Mouse (Mus musculus): ENCODE measurements around the gene Cfap73. TPM values are rescaled to one million over a fixed set of nuclear protein-coding genes. Genes with fewer than 3 reads are reported as not detected.

Gene Cfap73
- polyA plus RNA-seq, 1 experiment = 0.30 TPM

- DNase-seq (ENCODE audit: low read depth) = no peak
Measured at GRCm38 (mm10) chr5:120599625-120600024, 34.4 kb downstream of the Cfap73 start.

GRCm38 (mm10) chr5:120594485-120594884, 39.5 kb downstream of the Cfap73 start:
- DNase-seq (ENCODE audit: low read depth) = no peak
- TF ChIP-seq POLR2A (IDR thresholded peaks at IDR 0.05; ENCODE audit: borderline replicate concordance, extremely low read depth, insufficient read depth, insufficient read length, poor library complexity, severe bottlenecking) = no peak
- TF ChIP-seq CTCF (IDR thresholded peaks at IDR 0.05; ENCODE audit: borderline replicate concordance, extremely low read depth, insufficient read depth, insufficient read length) = no peak

More at GRCm38 (mm10) chr5:120599625-120600024, 34.4 kb downstream of the Cfap73 start:
- no peak for TF ChIP-seq CTCF (IDR thresholded peaks at IDR 0.05; ENCODE audit: borderline replicate concordance, extremely low read depth, insufficient read depth, insufficient read length)
- TF ChIP-seq POLR2A (IDR thresholded peaks at IDR 0.05; ENCODE audit: borderline replicate concordance, extremely low read depth, insufficient read depth, insufficient read length, poor library complexity, severe bottlenecking) = no peak

GRCm38 (mm10) chr5:120592141-120592540, 41.9 kb downstream of the Cfap73 start:
- no peak for DNase-seq (ENCODE audit: low read depth)
- TF ChIP-seq CTCF (IDR thresholded peaks at IDR 0.05; ENCODE audit: borderline replicate concordance, extremely low read depth, insufficient read depth, insufficient read length) (peak; percentile 35; the same call in 1 of the 2 replicates), POLR2A (IDR thresholded peaks at IDR 0.05; ENCODE audit: borderline replicate concordance, extremely low read depth, insufficient read depth, insufficient read length, poor library complexity, severe bottlenecking) (no peak)

GRCm38 (mm10) chr5:120590356-120591010, 43.6 kb downstream of the Cfap73 start:
- DNase-seq (ENCODE audit: low read depth) = no peak
- TF ChIP-seq CTCF (IDR thresholded peaks at IDR 0.05; ENCODE audit: borderline replicate concordance, extremely low read depth, insufficient read depth, insufficient read length) = peak; percentile 46; the same call in 1 of the 2 replicates
- TF ChIP-seq POLR2A (IDR thresholded peaks at IDR 0.05; ENCODE audit: borderline replicate concordance, extremely low read depth, insufficient read depth, insufficient read length, poor library complexity, severe bottlenecking) = no peak

DNA sequence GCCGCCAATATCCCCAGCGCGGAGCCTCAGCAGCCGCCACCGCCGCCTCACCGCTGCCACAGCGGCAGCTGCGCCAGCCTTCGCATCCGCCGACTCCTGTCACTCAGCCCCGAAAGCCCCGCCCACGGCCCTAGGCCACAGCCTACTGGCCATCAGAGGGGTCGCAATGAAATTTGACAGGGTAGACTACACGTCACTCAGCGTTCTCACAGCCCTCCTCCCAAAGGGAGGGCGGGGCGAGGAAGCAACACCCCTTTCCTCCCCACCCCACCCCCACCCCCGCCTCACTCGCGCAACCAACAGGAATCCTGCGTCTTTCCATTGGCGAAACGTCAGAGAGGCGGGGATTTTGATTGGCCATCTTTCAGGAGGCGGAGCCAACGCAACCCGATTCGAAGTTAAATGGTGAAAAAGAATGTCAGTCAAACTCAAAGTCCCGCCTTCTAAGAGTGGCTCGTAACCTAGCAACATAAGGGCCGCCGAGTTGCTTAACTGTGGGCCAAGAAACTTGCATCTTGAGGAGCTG, 45.4 kb downstream of the Cfap73 start, which contains the start of the genes Tpcn1 and Iqcd:
Tpcn1 (minus strand) TSS at position 105 of the 526 bp plus-strand sequence.
Iqcd (plus strand) TSS at position 448 of the 526 bp plus-strand sequence.
- peak; percentile 100 for TF ChIP-seq POLR2A (IDR thresholded peaks at IDR 0.05; ENCODE audit: borderline replicate concordance, extremely low read depth, insufficient read depth, insufficient read length, poor library complexity, severe bottlenecking)
- no peak for TF ChIP-seq CTCF (IDR thresholded peaks at IDR 0.05; ENCODE audit: borderline replicate concordance, extremely low read depth, insufficient read depth, insufficient read length)
- DNase-seq (ENCODE audit: low read depth) = peak; percentile 100

DNA sequence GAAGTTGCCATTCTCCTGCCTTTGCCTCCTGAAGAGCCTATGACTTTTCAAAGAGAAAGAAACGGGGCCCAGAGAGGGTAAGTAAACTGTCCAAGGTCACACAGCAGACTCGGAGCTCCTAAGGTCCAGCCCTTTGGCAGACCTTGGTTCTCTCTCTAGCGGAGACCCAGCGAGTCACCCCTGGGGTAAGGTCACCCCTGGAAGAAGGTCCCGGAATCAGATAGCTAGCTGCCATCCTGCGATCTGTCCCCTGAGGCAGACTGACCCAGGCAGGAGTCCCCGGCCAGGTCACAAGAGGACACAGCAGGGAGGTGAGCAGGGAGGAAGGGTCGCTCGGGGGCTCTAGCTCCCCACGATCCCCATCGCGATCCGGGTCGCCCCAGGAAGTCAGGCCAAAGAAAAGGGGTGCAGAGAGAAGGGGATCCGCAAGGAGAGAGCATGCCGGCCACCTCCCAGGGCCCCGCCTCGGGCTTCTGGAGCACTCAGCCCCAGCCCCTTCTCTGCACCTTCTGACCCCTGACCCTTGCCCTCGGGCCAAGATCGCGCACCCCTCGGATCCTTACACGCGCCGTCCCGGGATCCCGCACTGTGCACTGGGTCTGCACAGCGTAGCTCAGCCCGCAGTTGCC, 46.0 kb downstream of the Cfap73 start:
- TF ChIP-seq POLR2A (IDR thresholded peaks at IDR 0.05; ENCODE audit: borderline replicate concordance, extremely low read depth, insufficient read depth, insufficient read length, poor library complexity, severe bottlenecking) (no peak), CTCF (IDR thresholded peaks at IDR 0.05; ENCODE audit: borderline replicate concordance, extremely low read depth, insufficient read depth, insufficient read length) (no peak)
- DNase-seq (ENCODE audit: low read depth) = no peak

DNA sequence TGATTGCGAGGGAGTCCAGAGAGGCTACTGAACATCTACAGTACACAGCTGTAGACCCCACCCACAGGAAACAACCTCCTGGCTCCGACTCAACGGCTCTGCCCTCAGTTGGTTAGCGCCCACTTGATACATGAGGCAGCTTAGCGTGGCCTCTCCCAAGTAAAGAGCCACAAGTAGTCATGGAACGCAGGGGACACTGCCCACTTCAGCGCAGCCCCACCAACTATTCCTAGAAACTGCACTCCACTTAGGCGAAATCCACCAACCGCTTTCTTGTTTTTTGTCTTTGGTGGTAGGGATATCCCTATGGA, 46.5 kb downstream of the Cfap73 start:
- no peak for DNase-seq (ENCODE audit: low read depth)
- no peak for TF ChIP-seq CTCF (IDR thresholded peaks at IDR 0.05; ENCODE audit: borderline replicate concordance, extremely low read depth, insufficient read depth, insufficient read length)
- TF ChIP-seq POLR2A (IDR thresholded peaks at IDR 0.05; ENCODE audit: borderline replicate concordance, extremely low read depth, insufficient read depth, insufficient read length, poor library complexity, severe bottlenecking) = no peak

DNA sequence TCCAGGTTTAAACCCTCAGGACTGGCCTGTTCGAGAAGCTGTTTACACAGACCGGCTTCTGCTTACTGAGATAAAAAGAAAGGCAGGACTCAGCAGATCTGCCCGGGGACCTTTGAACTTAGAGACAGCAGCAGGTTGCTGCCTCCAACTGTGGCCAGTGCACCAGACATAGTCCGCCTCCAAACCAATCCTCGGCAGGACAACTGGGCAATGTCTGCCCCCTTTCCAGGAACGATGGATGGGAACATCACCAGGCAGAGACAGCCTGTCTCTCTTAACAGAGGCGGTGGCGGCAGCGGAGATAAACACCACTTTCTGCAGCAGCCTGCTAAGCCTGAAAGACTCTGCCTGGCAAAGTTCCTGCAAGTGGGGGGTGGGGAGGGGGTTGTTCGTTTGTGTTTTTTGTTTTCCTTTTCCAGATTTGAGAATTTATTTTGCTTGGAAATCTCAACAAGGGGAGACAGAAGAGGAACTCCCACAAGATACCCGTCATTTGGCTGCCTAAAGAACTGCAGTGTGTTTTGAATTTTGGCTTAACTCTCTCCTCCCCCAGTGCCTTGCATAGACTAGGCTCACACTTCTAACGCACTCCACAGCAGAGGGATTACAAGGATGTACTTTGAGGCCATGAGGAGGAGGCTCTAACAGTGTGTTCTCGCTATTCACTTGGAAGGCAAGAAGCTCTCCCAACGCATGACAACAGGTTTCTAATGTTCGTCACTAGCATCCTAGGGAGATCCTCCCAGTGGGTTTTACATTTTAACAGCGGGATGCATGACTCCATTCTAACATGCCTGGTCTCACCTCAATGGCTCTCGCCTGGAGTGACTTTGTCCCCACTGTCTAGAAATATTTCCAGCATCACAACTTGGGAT, 47.1 kb downstream of the Cfap73 start:
- no peak for TF ChIP-seq POLR2A (IDR thresholded peaks at IDR 0.05; ENCODE audit: borderline replicate concordance, extremely low read depth, insufficient read depth, insufficient read length, poor library complexity, severe bottlenecking)
- no peak for TF ChIP-seq CTCF (IDR thresholded peaks at IDR 0.05; ENCODE audit: borderline replicate concordance, extremely low read depth, insufficient read depth, insufficient read length)
- no peak for DNase-seq (ENCODE audit: low read depth)

GRCm38 (mm10) chr5:120584968-120585367, 49.1 kb downstream of the Cfap73 start:
- TF ChIP-seq POLR2A (IDR thresholded peaks at IDR 0.05; ENCODE audit: borderline replicate concordance, extremely low read depth, insufficient read depth, insufficient read length, poor library complexity, severe bottlenecking) = no peak
- no peak for TF ChIP-seq CTCF (IDR thresholded peaks at IDR 0.05; ENCODE audit: borderline replicate concordance, extremely low read depth, insufficient read depth, insufficient read length)
- DNase-seq (ENCODE audit: low read depth) = no peak

- TF ChIP-seq CTCF (IDR thresholded peaks at IDR 0.05; ENCODE audit: borderline replicate concordance, extremely low read depth, insufficient read depth, insufficient read length) (no peak), POLR2A (IDR thresholded peaks at IDR 0.05; ENCODE audit: borderline replicate concordance, extremely low read depth, insufficient read depth, insufficient read length, poor library complexity, severe bottlenecking) (no peak)
- no peak for DNase-seq (ENCODE audit: low read depth)
Measured at GRCm38 (mm10) chr5:120583511-120583910, 50.5 kb downstream of the Cfap73 start.

- TF ChIP-seq CTCF (IDR thresholded peaks at IDR 0.05; ENCODE audit: borderline replicate concordance, extremely low read depth, insufficient read depth, insufficient read length) (no peak), POLR2A (IDR thresholded peaks at IDR 0.05; ENCODE audit: borderline replicate concordance, extremely low read depth, insufficient read depth, insufficient read length, poor library complexity, severe bottlenecking) (no peak)
- no peak for DNase-seq (ENCODE audit: low read depth)
Measured at GRCm38 (mm10) chr5:120582002-120582401, 52.0 kb downstream of the Cfap73 start.

All from brain, embryonic 14.5 days (tissue).